Mouse (Mus musculus) thymus, adult 2 months (tissue): ENCODE measurements around the gene Dlgap1. TPM values are rescaled to one million over a fixed set of nuclear protein-coding genes. Genes with fewer than 3 reads are reported as not detected.

ENCODE experiments used
- DNase-seq: peaks from one replicate; pipeline ENCODE4 v3.0.0; 2021
- H3K27ac ChIP-seq: fragments of 200-500 bp; 2 replicates; pipeline ENCODE4 v1.5.1; 2012; ENCODE audit warnings: low read length, control low read depth; ENCODE audit not compliant: control insufficient read depth, insufficient read depth
- H3K27me3 ChIP-seq: fragments of 200-500 bp; 2 replicates; pipeline ENCODE4 v1.6.1; 2012; ENCODE audit warnings: mild to moderate bottlenecking, low read length, moderate library complexity, mixed read lengths; ENCODE audit not compliant: control insufficient read depth, insufficient read depth
- H3K36me3 ChIP-seq: fragments of 200-500 bp; 2 replicates; pipeline ENCODE4 v1.6.1; 2012; ENCODE audit warnings: mild to moderate bottlenecking, low read length, moderate library complexity; ENCODE audit not compliant: control insufficient read depth, insufficient read depth
- H3K4me1 ChIP-seq: fragments of 200-500 bp; replicated peaks from 2 replicates; pipeline ENCODE4 v1.6.1; 2012; ENCODE audit warnings: low read length; ENCODE audit not compliant: control insufficient read depth, insufficient read depth
- H3K4me3 ChIP-seq: fragments of 200-500 bp; 2 replicates; pipeline ENCODE4 v1.5.1; 2012; ENCODE audit warnings: mild to moderate bottlenecking, low read length, control low read depth, moderate library complexity; ENCODE audit not compliant: control insufficient read depth, insufficient read depth
- CTCF ChIP-seq: fragments of 200-500 bp; IDR thresholded peaks from 2 replicates; pipeline ENCODE4 v1.5.1; 2012; ENCODE audit warnings: mild to moderate bottlenecking, control low read depth, low read length, moderate library complexity, borderline replicate concordance; ENCODE audit not compliant: control insufficient read depth, poor library complexity, insufficient read depth; ENCODE audit errors: extremely low read depth
- POLR2A ChIP-seq: fragments of 200-500 bp; IDR thresholded peaks from 2 replicates; pipeline ENCODE4 v1.6.1; 2012; ENCODE audit warnings: mild to moderate bottlenecking, low read length, control low read depth, moderate library complexity; ENCODE audit not compliant: control insufficient read depth, poor library complexity, insufficient read depth; ENCODE audit errors: extremely low read depth
- WGBS: fragments of 180-500 bp; shearing (Covaris S2); methylation state at CpG from one replicate; pipeline ENCODE4 v1.1.7; 2018; 5-methylcytosine and 5-hydroxymethylcytosine counted together
- polyA plus RNA-seq: library from polyadenylated mRNA; depleted of rRNA; stranded (reverse); fragments of >200 nt; gene quantifications from 2 replicates; pipeline ENCODE4 v1.2.3, GENCODE M21; 2012

The Dlgap1 gene
- polyA plus RNA-seq, 1 experiment = 0.32 TPM

- Histone ChIP-seq H3K36me3 (no peaks in the 10 kb centered on the region), H3K4me1 (no peaks in the 10 kb centered on the region), H3K27ac (no peak overlapping the region), H3K27me3 (no peaks in the 10 kb centered on the region), H3K4me3 (no peak overlapping the region)
- DNase-seq = no peak
- 88% methylated on average over 6 of the region's 6 CpGs for WGBS
- no peak for TF ChIP-seq CTCF
- no peak for TF ChIP-seq POLR2A
Measured at GRCm38 (mm10) chr17:70434549-70434948, 465.7 kb downstream of the Dlgap1 start.

- WGBS = 86% methylated on average over 6 of the region's 6 CpGs
- no peak overlapping the region for H3K27ac ChIP-seq
- DNase-seq = no peak
- H3K4me3 ChIP-seq = no peak overlapping the region
- H3K4me1 ChIP-seq = no peaks in the 10 kb centered on the region
- H3K27me3 ChIP-seq = no peaks in the 10 kb centered on the region
- TF ChIP-seq POLR2A (no peak), CTCF (no peak)
- H3K36me3 ChIP-seq = no peaks in the 10 kb centered on the region
Measured at GRCm38 (mm10) chr17:70435612-70436011, 466.7 kb downstream of the Dlgap1 start.

GRCm38 (mm10) chr17:70437229-70437628 is 468.4 kb downstream of the Dlgap1 start:
- WGBS = 86% methylated on average over 5 of the region's 5 CpGs
- no peak overlapping the region for H3K4me3 ChIP-seq
- H3K27me3 ChIP-seq = no peaks in the 10 kb centered on the region
- DNase-seq = no peak
- H3K27ac ChIP-seq = no peak overlapping the region
- TF ChIP-seq CTCF = no peak
- TF ChIP-seq POLR2A = no peak
- no peaks in the 10 kb centered on the region for H3K36me3 ChIP-seq
- no peaks in the 10 kb centered on the region for H3K4me1 ChIP-seq

- Histone ChIP-seq H3K27ac (no peak overlapping the region), H3K4me3 (no peak overlapping the region), H3K4me1 (no peaks in the 10 kb centered on the region), H3K27me3 (no peaks in the 10 kb centered on the region), H3K36me3 (no peaks in the 10 kb centered on the region)
- DNase-seq = no peak
- TF ChIP-seq CTCF (no peak), POLR2A (no peak)
- WGBS = 94% methylated on average over 14 of the region's 14 CpGs
Measured at GRCm38 (mm10) chr17:70442976-70443375, 474.1 kb downstream of the Dlgap1 start.

- no peak for DNase-seq
- H3K4me3 ChIP-seq = no peak overlapping the region
- H3K36me3 ChIP-seq = no peaks in the 10 kb centered on the region
- H3K27ac ChIP-seq = no peak overlapping the region
- 84% methylated on average over 8 of the region's 8 CpGs for WGBS
- TF ChIP-seq CTCF (no peak), POLR2A (no peak)
- H3K4me1 ChIP-seq = no peaks in the 10 kb centered on the region
- no peaks in the 10 kb centered on the region for H3K27me3 ChIP-seq
Measured at GRCm38 (mm10) chr17:70446451-70446850, 477.6 kb downstream of the Dlgap1 start.

GRCm38 (mm10) chr17:70455036-70455435 is 486.2 kb downstream of the Dlgap1 start:
- H3K4me1 ChIP-seq = no peaks in the 10 kb centered on the region
- no peaks in the 10 kb centered on the region for H3K27me3 ChIP-seq
- WGBS = 53% methylated on average over 7 of the region's 7 CpGs
- no peak overlapping the region for H3K27ac ChIP-seq
- TF ChIP-seq POLR2A (no peak), CTCF (no peak)
- no peak overlapping the region for H3K4me3 ChIP-seq
- DNase-seq = peak; percentile 42
- H3K36me3 ChIP-seq = no peaks in the 10 kb centered on the region

- H3K4me3 ChIP-seq = no peak overlapping the region
- no peaks in the 10 kb centered on the region for H3K4me1 ChIP-seq
- H3K36me3 ChIP-seq = no peaks in the 10 kb centered on the region
- WGBS = 92% methylated on average over 1 of the region's 1 CpGs
- no peaks in the 10 kb centered on the region for H3K27me3 ChIP-seq
- no peak for DNase-seq
- H3K27ac ChIP-seq = no peak overlapping the region
- TF ChIP-seq POLR2A (no peak), CTCF (no peak)
Measured at GRCm38 (mm10) chr17:70457103-70457502, 488.2 kb downstream of the Dlgap1 start.
